27 mouse cellular contexts compared by ENCODE assay signal in the genomic region with DNA sequence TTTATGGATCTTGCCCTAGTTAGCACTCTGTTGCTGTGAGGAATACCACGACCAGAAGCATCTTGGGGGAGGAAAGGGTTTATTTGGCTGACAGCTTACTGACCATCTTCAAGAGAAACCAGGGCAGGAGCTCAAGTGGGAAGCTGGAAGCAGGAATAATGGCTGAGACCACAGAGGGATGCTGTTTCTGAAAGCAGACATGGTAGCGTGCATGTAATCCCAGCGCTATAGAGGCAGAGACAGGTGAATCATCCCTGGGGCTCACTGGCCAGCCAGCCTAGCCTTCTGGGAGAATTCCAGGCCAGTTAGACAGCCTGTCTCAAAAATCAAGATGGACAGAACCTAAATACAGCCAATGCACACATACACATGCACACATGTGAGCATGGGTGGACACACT.
"Had no signal": no experiment of that assay in that cellular context is flagged by ENCODE, and none has a peak within 500 bp of the region (broad histone marks: within the 10 kb centered on the region; RNA-seq: fewer than 3 reads in every experiment).

No protein-coding gene starts in this region.

- H3K27ac ChIP-seq: embryonic facial prominence, embryonic 10.5 days; embryonic facial prominence, embryonic 12.5 days; embryonic facial prominence, embryonic 13.5 days; embryonic facial prominence, embryonic 15.5 days; forebrain, embryonic 10.5 days; forebrain, embryonic 12.5 days; forebrain, embryonic 13.5 days; forebrain, embryonic 15.5 days; gastrocnemius, adult 2 months; heart, adult 2 months; heart, embryonic 10.5 days had no signal

- H3K9me3 ChIP-seq: embryonic facial prominence, embryonic 10.5 days; embryonic facial prominence, embryonic 12.5 days; embryonic facial prominence, embryonic 13.5 days; embryonic facial prominence, embryonic 15.5 days; forebrain, embryonic 10.5 days; forebrain, embryonic 12.5 days; forebrain, embryonic 13.5 days; forebrain, embryonic 15.5 days; heart, embryonic 10.5 days; heart, embryonic 12.5 days had no signal

- H3K9ac ChIP-seq: embryonic facial prominence, embryonic 12.5 days; embryonic facial prominence, embryonic 13.5 days; embryonic facial prominence, embryonic 15.5 days; forebrain, embryonic 12.5 days; forebrain, embryonic 13.5 days; forebrain, embryonic 15.5 days; forebrain, postnatal 0 days; heart, embryonic 12.5 days had no signal

- H3K4me1 ChIP-seq: embryonic facial prominence, embryonic 12.5 days; embryonic facial prominence, embryonic 15.5 days; forebrain, embryonic 10.5 days; forebrain, embryonic 12.5 days; forebrain, embryonic 15.5 days; heart, embryonic 10.5 days; heart, embryonic 12.5 days had no signal

- ATAC-seq: forebrain, embryonic 13.5 days; forebrain, embryonic 14.5 days; forebrain, embryonic 15.5 days; forebrain, embryonic 16.5 days; forebrain, postnatal 0 days had no signal

- DNase-seq: cerebellum, postnatal 10 days; cerebellum, postnatal 14 days; cerebellum, postnatal 25 days; cerebellum, postnatal 36 days; embryo, embryonic 11 days; forebrain, postnatal 0 days; gastrocnemius, adult 2 months; gastrocnemius, postnatal 10 days; gastrocnemius, postnatal 14 days; gastrocnemius, postnatal 25 days; gastrocnemius, postnatal 36 days; heart, adult 18-20 months; heart, adult 2 months had no signal

- H3K4me3 ChIP-seq: embryonic facial prominence, embryonic 10.5 days; embryonic facial prominence, embryonic 12.5 days; embryonic facial prominence, embryonic 13.5 days; embryonic facial prominence, embryonic 15.5 days; erythroblast, embryonic 14.5 days; forebrain, embryonic 10.5 days; forebrain, embryonic 12.5 days; forebrain, embryonic 13.5 days; forebrain, embryonic 15.5 days; gastrocnemius, adult 2 months; heart, adult 2 months; heart, embryonic 10.5 days; heart, embryonic 12.5 days had no signal

- H3K36me3 ChIP-seq: embryonic facial prominence, embryonic 10.5 days; embryonic facial prominence, embryonic 12.5 days; embryonic facial prominence, embryonic 13.5 days; embryonic facial prominence, embryonic 15.5 days; forebrain, embryonic 10.5 days; forebrain, embryonic 12.5 days; forebrain, embryonic 15.5 days; heart, embryonic 10.5 days; heart, embryonic 12.5 days had no signal

- H3K4me2 ChIP-seq: embryonic facial prominence, embryonic 12.5 days; embryonic facial prominence, embryonic 13.5 days; embryonic facial prominence, embryonic 15.5 days; forebrain, embryonic 12.5 days; forebrain, embryonic 13.5 days; forebrain, embryonic 15.5 days; heart, embryonic 11.5 days; heart, embryonic 12.5 days had no signal

- H3K27me3 ChIP-seq: embryonic facial prominence, embryonic 12.5 days; embryonic facial prominence, embryonic 13.5 days; embryonic facial prominence, embryonic 15.5 days; forebrain, embryonic 12.5 days; forebrain, embryonic 13.5 days; forebrain, embryonic 15.5 days; heart, embryonic 12.5 days had no signal
